Mouse (Mus musculus): ENCODE measurements at regions not wholly inside any gene's neighbourhood (a gene's known extent, or its start where the extent isn't known, plus 50 kb on each side); places are given as distances from the start of the nearest gene placed in this dataset.

- no peak for TF ChIP-seq CTCF (IDR thresholded peaks at IDR 0.05)
- no peak for TF ChIP-seq EP300 (IDR thresholded peaks at IDR 0.05)
Measured at GRCm38 (mm10) chr9:117693001-117693400, 63.3 kb upstream of the Rbms3 start.

Measured in lung, postnatal 0 days (tissue).